Mouse (Mus musculus): ENCODE measurements around the gene Mid1. TPM values are rescaled to one million over a fixed set of nuclear protein-coding genes. Genes with fewer than 3 reads are reported as not detected.
"Not testable (repeated sequence)": the region's sequence is repeated elsewhere in the genome, so short reads cannot be mapped to it uniquely, and the experiment has no call there.

The Mid1 gene
- polyA plus RNA-seq, 1 experiment from 2014 or later, result 27.4 TPM

GRCm38 (mm10) chrX:169983401-169984165, 298.6 kb downstream of the Mid1 start:
- H3K27ac ChIP-seq (ENCODE audit: low read depth, low read length); H3K9ac ChIP-seq (ENCODE audit: low read length); H3K4me1 ChIP-seq (replicated peaks; ENCODE audit: control insufficient read depth, insufficient read depth, low read length); H3K4me3 ChIP-seq (ENCODE audit: low read depth, low read length); H3K4me2 ChIP-seq (ENCODE audit: low read depth, low read length, severe bottlenecking); H3K27me3 ChIP-seq (ENCODE audit: control insufficient read depth, insufficient read depth, low read length); ATAC-seq (replicated peaks; ENCODE audit: low FRiP score): not testable (repeated sequence)
- peak; percentile 55 for DNase-seq (ENCODE audit: low spot score)
- Histone ChIP-seq H3K36me3 (ENCODE audit: control insufficient read depth, insufficient read depth, low read length) (peaks cover 55% of the 10 kb centered on the region), H3K9me3 (ENCODE audit: control insufficient read depth, low read length) (peaks cover 53% of the 10 kb centered on the region)
- WGBS, result 89% methylated on average over 19 of the region's 19 CpGs

GRCm38 (mm10) chrX:169984331-169984730, 299.3 kb downstream of the Mid1 start:
- DNase-seq (ENCODE audit: low spot score), result peak; percentile 41
- H3K9me3 ChIP-seq (ENCODE audit: control insufficient read depth, low read length), result peaks cover 59% of the 10 kb centered on the region
- H3K4me3 ChIP-seq (ENCODE audit: low read depth, low read length); H3K27ac ChIP-seq (ENCODE audit: low read depth, low read length); H3K27me3 ChIP-seq (ENCODE audit: control insufficient read depth, insufficient read depth, low read length); H3K4me2 ChIP-seq (ENCODE audit: low read depth, low read length, severe bottlenecking); H3K4me1 ChIP-seq (replicated peaks; ENCODE audit: control insufficient read depth, insufficient read depth, low read length); H3K9ac ChIP-seq (ENCODE audit: low read length); ATAC-seq (replicated peaks; ENCODE audit: low FRiP score): not testable (repeated sequence)
- 90% methylated on average over 7 of the region's 7 CpGs for WGBS
- H3K36me3 ChIP-seq (ENCODE audit: control insufficient read depth, insufficient read depth, low read length), result peaks cover 61% of the 10 kb centered on the region

GRCm38 (mm10) chrX:169984853-169985252, 299.9 kb downstream of the Mid1 start:
- H3K27ac ChIP-seq (ENCODE audit: low read depth, low read length); H3K27me3 ChIP-seq (ENCODE audit: control insufficient read depth, insufficient read depth, low read length); H3K4me3 ChIP-seq (ENCODE audit: low read depth, low read length); ATAC-seq (replicated peaks; ENCODE audit: low FRiP score); H3K9ac ChIP-seq (ENCODE audit: low read length); H3K4me1 ChIP-seq (replicated peaks; ENCODE audit: control insufficient read depth, insufficient read depth, low read length); H3K4me2 ChIP-seq (ENCODE audit: low read depth, low read length, severe bottlenecking): not testable (repeated sequence)
- WGBS, result 93% methylated on average over 21 of the region's 21 CpGs
- H3K9me3 ChIP-seq (ENCODE audit: control insufficient read depth, low read length), result peaks cover 59% of the 10 kb centered on the region
- DNase-seq (ENCODE audit: low spot score), result peak; percentile 67
- H3K36me3 ChIP-seq (ENCODE audit: control insufficient read depth, insufficient read depth, low read length), result peaks cover 64% of the 10 kb centered on the region

GRCm38 (mm10) chrX:169985796-169986195, 300.8 kb downstream of the Mid1 start:
- ATAC-seq (replicated peaks; ENCODE audit: low FRiP score) (peak; percentile 8), DNase-seq (ENCODE audit: low spot score) (peak; percentile 77)
- peaks cover 68% of the 10 kb centered on the region for H3K36me3 ChIP-seq (ENCODE audit: control insufficient read depth, insufficient read depth, low read length)
- H3K9me3 ChIP-seq (ENCODE audit: control insufficient read depth, low read length), result peaks cover 67% of the 10 kb centered on the region
- 84% methylated on average over 18 of the region's 18 CpGs for WGBS
- H3K9ac ChIP-seq (ENCODE audit: low read length); H3K4me1 ChIP-seq (replicated peaks; ENCODE audit: control insufficient read depth, insufficient read depth, low read length); H3K27me3 ChIP-seq (ENCODE audit: control insufficient read depth, insufficient read depth, low read length); H3K4me2 ChIP-seq (ENCODE audit: low read depth, low read length, severe bottlenecking); H3K27ac ChIP-seq (ENCODE audit: low read depth, low read length); H3K4me3 ChIP-seq (ENCODE audit: low read depth, low read length): not testable (repeated sequence)

- peak overlapping the region; percentile 5; the same call in 1 of the 2 replicates for H3K9ac ChIP-seq (ENCODE audit: low read length)
- ATAC-seq (replicated peaks; ENCODE audit: low FRiP score) (peak; percentile 90), DNase-seq (ENCODE audit: low spot score) (peak; percentile 79)
- peaks cover 65% of the 10 kb centered on the region for H3K36me3 ChIP-seq (ENCODE audit: control insufficient read depth, insufficient read depth, low read length)
- H3K4me3 ChIP-seq (ENCODE audit: low read depth, low read length), result peak overlapping the region; percentile 13; the same call in 1 of the 2 replicates
- not testable (repeated sequence) for H3K4me1 ChIP-seq (replicated peaks; ENCODE audit: control insufficient read depth, insufficient read depth, low read length); H3K27ac ChIP-seq (ENCODE audit: low read depth, low read length); H3K27me3 ChIP-seq (ENCODE audit: control insufficient read depth, insufficient read depth, low read length)
- H3K9me3 ChIP-seq (ENCODE audit: control insufficient read depth, low read length), result peaks cover 63% of the 10 kb centered on the region
- peak overlapping the region; percentile 24; the same call in 1 of the 2 replicates for H3K4me2 ChIP-seq (ENCODE audit: low read depth, low read length, severe bottlenecking)
- 54% methylated on average over 47 of the region's 51 CpGs for WGBS
Measured at GRCm38 (mm10) chrX:169986519-169987367, 301.7 kb downstream of the Mid1 start.

GRCm38 (mm10) chrX:169987368-169987837, 302.4 kb downstream of the Mid1 start:
- Histone ChIP-seq H3K9me3 (ENCODE audit: control insufficient read depth, low read length) (peaks cover 57% of the 10 kb centered on the region), H3K36me3 (ENCODE audit: control insufficient read depth, insufficient read depth, low read length) (peaks cover 58% of the 10 kb centered on the region)
- DNase-seq (ENCODE audit: low spot score) (peak; percentile 79), ATAC-seq (replicated peaks; ENCODE audit: low FRiP score) (peak; percentile 6)
- H3K4me3 ChIP-seq (ENCODE audit: low read depth, low read length); H3K27me3 ChIP-seq (ENCODE audit: control insufficient read depth, insufficient read depth, low read length); H3K27ac ChIP-seq (ENCODE audit: low read depth, low read length); H3K4me2 ChIP-seq (ENCODE audit: low read depth, low read length, severe bottlenecking); H3K9ac ChIP-seq (ENCODE audit: low read length); H3K4me1 ChIP-seq (replicated peaks; ENCODE audit: control insufficient read depth, insufficient read depth, low read length): not testable (repeated sequence)
- WGBS, result 88% methylated on average over 28 of the region's 28 CpGs

GRCm38 (mm10) chrX:169988571-169989218, 303.7 kb downstream of the Mid1 start:
- not testable (repeated sequence) for H3K9ac ChIP-seq (ENCODE audit: low read length); H3K27me3 ChIP-seq (ENCODE audit: control insufficient read depth, insufficient read depth, low read length); H3K4me3 ChIP-seq (ENCODE audit: low read depth, low read length); H3K4me1 ChIP-seq (replicated peaks; ENCODE audit: control insufficient read depth, insufficient read depth, low read length); H3K4me2 ChIP-seq (ENCODE audit: low read depth, low read length, severe bottlenecking); ATAC-seq (replicated peaks; ENCODE audit: low FRiP score); H3K27ac ChIP-seq (ENCODE audit: low read depth, low read length)
- Histone ChIP-seq H3K36me3 (ENCODE audit: control insufficient read depth, insufficient read depth, low read length) (peaks cover 47% of the 10 kb centered on the region), H3K9me3 (ENCODE audit: control insufficient read depth, low read length) (peaks cover 44% of the 10 kb centered on the region)
- WGBS, result 92% methylated on average over 56 of the region's 56 CpGs
- DNase-seq (ENCODE audit: low spot score), result peak; percentile 75

GRCm38 (mm10) chrX:169989219-169989595, 304.2 kb downstream of the Mid1 start:
- peaks cover 42% of the 10 kb centered on the region for H3K9me3 ChIP-seq (ENCODE audit: control insufficient read depth, low read length)
- WGBS, result 87% methylated on average over 8 of the region's 8 CpGs

More at GRCm38 (mm10) chrX:169989219-169989595, 304.2 kb downstream of the Mid1 start:
- not testable (repeated sequence) for DNase-seq (ENCODE audit: low spot score); ATAC-seq (replicated peaks; ENCODE audit: low FRiP score); H3K4me3 ChIP-seq (ENCODE audit: low read depth, low read length); H3K27ac ChIP-seq (ENCODE audit: low read depth, low read length); H3K4me1 ChIP-seq (replicated peaks; ENCODE audit: control insufficient read depth, insufficient read depth, low read length); H3K9ac ChIP-seq (ENCODE audit: low read length); H3K27me3 ChIP-seq (ENCODE audit: control insufficient read depth, insufficient read depth, low read length); H3K4me2 ChIP-seq (ENCODE audit: low read depth, low read length, severe bottlenecking)
- peaks cover 43% of the 10 kb centered on the region for H3K36me3 ChIP-seq (ENCODE audit: control insufficient read depth, insufficient read depth, low read length)
